Mouse (Mus musculus) cerebellum, postnatal 14 days (tissue): ENCODE results near the gene 4931429L15Rik.

Source experiments
- DNase-seq, 2 experiments: peaks; one replicate each; pipeline ENCODE4 v3.0.0; 2021; ENCODE audit warnings: mixed read lengths in 2 of 2

4931429L15Rik gene

DNA sequence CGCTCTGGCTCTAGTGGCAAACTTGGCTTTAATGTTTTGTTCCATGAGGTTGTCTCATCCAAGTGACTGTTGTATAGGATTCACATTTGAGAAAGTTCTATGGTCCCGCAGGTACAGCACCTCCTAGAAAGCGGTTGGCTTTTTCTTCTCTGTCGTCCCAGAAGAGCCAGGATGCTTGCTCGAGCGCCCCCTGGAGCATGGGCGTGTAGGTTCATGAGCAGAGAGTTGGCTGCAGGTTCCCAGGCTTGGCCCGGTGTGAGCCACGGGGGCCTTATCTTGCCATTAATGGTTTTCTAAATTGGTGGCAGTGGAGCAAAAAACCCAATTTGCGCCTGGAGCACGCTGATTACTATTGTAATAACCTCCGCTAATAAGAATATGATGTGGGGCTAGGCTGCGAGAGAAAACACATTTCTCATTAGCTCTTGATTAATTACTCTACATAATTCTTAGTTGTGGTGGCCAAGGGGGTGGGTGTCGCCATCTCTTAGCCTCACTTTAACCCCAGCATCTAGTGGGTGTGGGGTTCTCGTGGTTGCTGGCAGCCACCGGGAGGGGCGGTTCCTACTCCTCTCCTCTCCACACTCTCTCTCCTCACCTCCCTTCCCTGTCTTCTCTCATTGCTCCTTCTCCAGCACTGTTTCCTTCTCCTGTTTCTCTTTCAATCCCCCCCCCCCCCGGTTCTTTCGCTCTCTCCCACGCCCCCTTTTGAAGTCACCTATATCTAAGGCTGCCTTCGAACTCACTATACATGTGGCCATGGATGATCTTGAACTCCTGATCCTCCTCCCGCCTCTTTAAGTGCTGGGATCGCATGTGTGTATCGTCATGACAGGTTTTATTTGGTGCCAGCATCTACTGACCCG lies 8.2 kb upstream of the 4931429L15Rik start:
- peak; percentile 47 to 64 for DNase-seq

DNA sequence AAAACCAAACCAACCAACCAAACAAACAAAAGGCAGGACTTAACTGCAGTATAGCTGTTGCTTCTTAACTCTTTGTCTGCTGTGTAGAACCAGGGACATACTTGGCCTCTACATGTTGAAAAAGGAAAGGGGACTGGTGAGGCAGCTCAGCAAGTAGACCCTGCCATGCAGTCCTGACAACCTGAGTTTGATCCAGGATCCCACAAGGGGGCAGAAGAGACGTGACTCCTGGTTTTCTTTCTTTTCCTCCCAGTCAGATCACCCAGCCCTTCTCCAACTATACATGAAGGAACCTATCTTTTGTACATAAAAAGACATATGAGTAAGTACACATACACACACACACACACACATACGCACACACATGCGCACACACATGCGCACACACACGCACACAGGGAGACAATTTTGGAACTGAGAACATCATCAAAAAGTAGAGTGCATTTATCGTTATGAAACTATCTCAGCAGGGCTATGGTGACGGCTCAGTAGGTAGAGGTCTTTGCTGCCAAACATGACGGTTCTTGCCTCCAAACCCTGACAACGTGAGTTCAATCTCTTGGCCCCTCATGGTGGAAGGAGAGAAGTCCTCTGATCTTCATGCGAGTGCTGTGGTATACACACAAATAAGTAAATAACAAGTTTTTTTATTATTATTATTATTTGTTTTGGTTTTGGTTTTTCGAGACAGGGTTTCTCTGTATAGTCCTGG lies 7.1 kb upstream of the 4931429L15Rik start:
- no peak for DNase-seq

DNA sequence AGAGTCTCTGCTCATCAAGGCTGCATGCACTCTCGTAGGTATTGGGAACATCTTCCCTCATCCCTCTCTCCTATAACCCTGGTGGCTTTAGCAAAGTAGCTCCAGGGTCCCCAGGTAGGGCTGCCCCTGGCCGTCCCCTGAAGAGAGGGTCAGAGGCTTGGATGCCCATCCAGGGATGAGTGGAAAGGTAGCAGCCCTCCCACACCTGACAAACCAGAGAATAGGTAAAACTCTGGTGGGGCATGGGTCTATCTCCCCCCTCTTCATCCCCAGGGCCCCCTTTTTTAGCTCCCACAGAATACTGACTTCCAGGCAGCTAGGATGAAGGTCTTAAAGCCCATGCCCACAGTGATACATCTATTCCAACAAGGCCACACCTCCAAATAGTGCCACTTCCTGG lies 675 bp upstream of the 4931429L15Rik start:
- DNase-seq, result no peak

DNA sequence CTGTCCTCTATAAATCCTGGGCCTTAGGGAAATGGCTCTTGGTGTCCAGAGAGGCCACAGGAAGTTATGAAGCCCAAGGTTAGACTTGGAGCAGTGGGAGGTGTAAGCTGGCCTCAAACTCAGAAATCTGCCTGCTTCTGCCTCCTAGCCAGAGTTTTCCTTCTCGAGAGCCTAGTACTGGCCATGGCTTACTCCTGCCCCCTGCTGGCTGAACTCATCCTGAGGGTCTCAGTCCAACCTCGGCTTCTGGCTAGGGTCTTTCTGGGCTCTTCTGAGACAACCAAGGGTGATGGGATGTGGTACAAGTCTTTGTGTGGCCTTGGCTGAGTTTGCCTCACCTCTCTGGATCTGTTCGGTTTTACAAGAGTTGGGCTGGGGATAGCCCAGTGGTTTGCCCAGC lies 1.8 kb downstream of the 4931429L15Rik start:
- DNase-seq, result peak in 1 of 2 experiments; percentile 25

DNA sequence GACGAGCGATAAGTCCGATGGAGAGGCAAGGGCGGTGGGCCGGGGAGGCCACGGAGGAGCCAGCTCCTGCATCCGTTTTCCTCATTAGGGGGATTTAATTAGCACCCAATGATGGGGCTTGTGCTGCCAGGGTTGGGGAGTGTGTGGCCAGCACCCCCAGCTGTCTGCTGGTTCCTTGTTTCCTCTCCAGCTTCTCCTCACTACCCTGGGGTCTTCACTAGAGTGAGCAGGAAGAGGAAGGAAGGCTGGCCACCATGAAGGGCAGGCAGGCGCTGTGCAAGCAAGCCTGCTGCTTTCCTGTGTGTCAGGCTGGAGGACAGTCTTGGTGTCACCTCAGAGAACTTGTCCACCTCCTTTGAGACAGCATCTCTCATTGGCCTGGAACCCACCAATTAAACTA lies 2.9 kb downstream of the 4931429L15Rik start:
- peak; percentile 41 for DNase-seq

DNA sequence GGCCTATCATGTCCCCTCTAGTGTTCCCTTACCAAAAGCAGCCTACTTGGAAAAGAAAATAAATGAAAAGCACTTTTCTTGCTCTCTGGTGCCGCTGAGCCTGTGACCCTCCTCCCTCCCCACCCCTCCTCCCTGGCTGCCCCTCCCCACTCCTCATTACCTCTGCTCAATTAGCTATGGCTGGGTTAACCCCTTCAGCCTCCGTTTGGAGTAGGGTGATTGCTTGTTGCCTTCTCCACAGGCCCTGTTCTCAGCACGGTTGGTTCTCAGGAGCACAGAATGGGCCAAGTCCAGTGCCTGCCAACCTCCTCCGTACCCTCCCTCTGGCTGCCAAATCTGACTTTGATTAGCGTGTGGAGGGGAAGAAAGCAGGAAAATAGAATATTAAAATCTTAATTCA lies 3.4 kb downstream of the 4931429L15Rik start:
- DNase-seq, result peak; percentile 52 to 65

DNA sequence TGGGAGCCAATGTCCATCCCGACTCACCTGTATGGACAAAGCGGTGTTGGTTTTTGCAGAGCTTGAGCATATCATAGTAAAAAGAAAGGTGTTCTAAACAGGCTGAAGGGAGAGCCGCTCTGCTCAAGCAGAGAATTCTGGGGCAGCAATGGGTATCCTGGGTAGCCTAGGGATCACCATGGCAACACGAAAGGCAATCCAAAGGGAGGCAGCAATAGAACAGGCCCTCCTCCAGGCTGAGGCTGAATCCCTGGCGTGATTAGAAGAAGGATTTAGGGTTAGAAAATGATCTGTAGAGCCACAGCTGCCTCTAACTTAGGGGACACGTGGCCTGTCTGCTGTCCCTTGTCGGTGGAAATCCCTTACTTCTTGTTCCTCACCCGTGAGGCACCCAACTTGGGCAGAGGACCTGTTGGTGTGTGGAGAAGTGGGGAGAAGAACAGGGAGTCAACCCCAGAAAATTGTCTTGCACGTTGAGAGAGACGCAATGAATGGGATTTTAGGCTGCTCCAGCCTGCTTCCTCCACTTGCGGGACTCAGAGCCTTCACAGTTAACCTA lies 3.9 kb downstream of the 4931429L15Rik start:
- DNase-seq, result peak in 1 of 2 experiments; percentile 32

DNA sequence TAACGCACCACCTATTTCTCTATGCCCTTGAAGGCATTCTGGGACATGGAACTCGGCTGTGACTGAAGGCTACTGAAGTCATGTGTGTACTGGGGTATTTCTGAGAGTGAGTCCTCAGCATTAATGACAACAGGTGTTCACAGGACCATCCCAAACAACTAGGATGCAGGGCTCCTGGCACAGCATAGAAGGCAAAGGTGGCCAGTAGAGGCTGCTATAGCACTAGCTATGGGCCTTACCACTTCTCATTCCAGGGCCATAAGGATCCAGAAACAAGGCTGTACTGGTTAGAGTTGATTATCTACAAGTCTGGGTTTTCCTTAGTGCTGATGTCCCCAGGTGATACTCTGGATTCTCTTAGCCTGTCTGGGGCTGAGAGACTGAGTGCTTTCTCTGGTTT lies 4.9 kb downstream of the 4931429L15Rik start:
- no peak for DNase-seq

DNA sequence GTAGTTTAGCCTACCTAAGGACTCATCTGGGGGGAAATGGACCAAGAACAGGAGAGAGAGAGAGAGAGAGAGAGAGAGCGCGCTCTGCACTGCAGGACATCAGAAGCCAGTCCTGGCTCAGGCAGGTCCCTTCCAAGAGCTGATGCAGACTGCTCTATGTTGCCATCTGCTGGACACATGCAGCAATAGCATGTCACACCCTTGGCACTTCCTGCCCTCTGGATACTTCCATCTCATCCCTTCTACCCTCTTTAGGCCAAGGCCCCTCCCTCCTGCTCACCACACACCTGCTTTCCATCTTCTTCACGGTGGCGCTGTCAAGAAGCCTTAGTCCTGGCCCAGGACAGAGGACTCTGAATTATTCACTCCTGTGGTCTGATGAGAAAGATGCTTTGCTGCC lies 5.3 kb downstream of the 4931429L15Rik start:
- DNase-seq, result peak; percentile 85 to 88

DNA sequence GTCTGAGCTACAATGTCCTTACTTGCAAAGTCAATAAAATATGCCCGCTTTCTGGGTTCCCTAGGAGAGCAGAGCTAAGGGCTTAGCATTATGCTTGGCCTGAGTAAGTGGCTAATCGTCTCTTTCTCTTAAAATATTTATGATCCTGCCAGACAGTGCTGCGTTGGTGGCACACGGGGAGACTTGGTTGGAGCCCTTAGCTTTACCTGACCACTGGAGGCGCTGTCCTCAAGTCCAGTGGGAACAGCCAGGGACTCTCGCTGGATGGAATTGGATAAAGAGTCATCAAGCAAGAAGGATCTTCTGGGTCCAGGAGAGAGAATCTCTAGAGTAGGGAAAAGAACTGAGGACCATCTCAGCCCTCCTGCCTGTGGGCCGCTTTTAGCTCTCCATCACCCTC lies 10.7 kb downstream of the 4931429L15Rik start:
- peak; percentile 33 to 62 for DNase-seq

DNA sequence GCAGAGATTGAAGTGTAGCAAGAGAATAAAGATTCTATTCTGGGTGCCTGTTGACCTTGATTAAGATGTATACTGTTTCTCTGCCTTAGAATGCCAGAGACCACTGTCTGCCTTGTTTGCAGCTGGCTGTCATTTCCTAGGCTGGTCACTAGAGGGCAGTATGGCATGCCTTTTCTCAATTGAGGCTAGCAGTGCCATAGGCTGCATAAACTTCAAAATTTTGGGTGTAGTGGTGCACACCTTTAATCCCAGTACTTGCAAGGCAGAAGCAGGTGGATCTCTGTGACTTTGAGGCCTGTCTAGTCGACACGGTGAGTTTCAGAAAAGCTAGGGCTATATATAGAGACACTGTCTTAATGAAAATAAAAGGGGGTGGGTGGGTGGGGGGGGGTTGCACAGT lies 17.6 kb downstream of the 4931429L15Rik start:
- peak; percentile 76 to 78 for DNase-seq

DNA sequence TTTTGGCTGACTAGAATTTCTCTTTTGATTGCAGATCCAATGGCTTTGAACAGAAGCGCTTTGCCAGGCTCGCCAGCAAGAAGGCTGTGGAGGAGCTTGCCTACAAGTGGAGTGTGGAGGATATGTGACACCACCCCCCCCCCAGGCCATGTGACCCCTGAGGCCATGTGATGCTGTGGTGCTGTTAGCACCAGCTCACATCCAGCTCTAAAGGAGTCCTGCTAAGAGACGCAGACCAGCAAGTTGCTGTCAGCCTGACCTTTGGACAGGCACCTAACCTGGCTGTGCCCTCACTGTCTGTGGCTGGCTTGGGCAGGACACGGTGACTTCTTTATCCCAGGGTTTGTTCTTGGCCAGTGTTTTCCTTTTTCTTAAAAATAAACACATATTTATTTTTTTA lies 21.4 kb downstream of the 4931429L15Rik start:
- no peak for DNase-seq

DNA sequence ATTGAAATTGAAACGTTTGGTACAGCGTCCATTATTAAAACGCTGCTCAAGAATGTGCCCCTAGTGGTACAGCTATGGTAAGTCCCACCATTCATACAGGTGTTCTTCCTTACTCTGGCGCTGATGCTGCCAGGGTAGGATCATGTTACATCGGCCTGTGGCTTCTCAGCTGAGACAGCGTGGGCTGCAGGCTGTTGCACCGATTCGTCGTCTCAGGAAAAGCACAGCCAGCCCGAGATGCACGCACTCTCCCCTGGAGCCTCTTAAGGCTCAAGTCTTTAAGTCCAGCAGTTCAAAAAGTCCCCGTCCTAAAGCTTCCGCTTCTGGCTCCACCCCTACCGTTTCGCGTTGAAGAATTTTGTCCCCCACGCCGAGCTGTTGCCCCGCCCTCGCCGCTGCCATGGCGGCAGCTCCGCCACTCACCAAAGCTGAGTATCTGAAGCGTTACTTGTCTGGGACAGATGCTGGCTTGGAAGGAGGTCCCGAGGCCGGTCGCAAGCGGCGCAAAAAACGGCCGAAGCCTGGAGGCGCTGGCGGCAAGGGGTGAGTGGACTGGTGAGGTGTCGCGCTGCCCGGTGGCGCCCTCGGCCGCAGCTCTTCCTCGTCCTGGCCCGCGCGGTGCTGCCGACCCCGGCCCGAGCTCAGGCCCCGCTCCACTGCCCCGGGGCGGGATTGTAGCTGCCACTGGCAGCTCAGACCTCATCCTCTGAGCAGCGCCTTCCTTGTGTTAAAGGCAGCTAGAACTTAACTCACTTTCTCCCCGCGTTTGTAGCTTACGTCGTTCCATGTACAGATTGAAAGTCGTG lies 37.0 kb downstream of the 4931429L15Rik start, which contains the start of gene Bud13:
Bud13 (plus strand) TSS at position 378 of the 806 bp plus-strand sequence.
- DNase-seq, result peak; percentile 95 to 98

DNA sequence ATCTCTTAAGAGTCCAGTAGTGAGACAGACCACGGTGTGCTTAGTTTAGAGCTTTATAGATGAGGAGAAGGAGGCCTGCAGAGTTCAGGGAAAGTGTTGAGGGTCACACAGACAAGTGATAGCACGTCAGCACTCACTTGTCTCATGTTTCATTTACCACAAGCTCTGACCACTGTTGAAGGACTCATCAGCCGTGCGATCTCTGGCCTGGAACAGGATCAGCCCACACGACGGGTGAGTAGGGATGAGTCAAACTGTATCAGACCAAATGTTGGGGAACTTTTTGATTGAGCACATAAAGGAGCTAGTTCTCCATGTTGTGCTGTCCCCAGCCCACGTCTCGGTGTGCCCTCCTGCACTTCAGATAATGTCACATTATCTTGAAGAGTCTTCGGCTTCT lies 45.3 kb downstream of the 4931429L15Rik start:
- no peak for DNase-seq

DNA sequence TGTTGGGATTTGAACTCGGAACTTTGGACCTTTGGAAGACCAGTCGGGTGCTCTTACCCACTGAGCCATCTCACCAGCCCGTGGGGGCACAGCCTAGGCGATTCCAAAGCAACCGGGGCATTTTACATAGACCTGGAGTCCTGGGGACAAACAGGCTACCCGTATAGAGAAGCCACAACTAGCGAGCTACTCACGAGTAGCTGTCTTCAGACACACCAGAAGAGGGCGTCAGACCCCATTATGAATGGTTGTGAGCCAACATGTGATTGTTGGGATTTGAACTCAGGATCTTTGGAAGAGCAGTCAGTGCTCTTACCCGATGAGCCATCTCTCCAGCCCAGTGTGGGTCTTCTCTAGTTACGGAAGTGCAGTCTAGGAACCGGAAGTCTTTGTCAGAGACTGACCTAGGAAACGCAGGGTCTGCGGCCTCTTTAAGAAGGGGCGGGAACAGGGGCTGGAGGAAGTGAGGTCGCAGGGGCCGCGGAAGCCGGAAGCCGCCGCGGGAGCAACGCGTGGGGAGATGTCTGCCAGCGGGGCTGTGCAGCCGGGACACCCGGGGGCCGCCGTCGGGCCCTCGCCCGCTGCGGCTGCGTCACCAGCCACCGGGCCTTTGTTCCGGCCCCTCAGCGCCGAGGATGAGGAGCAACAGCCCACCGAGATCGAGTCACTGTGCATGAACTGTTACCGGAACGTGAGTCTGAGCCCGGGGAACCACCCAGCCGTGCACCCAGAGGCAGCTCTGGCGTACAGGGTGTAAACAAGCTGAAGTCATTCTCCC lies 46.9 kb downstream of the 4931429L15Rik start, which contains the start of gene Zpr1:
Zpr1 (plus strand) TSS at position 388 of the 778 bp plus-strand sequence.
- peak; percentile 85 to 89 for DNase-seq

DNA sequence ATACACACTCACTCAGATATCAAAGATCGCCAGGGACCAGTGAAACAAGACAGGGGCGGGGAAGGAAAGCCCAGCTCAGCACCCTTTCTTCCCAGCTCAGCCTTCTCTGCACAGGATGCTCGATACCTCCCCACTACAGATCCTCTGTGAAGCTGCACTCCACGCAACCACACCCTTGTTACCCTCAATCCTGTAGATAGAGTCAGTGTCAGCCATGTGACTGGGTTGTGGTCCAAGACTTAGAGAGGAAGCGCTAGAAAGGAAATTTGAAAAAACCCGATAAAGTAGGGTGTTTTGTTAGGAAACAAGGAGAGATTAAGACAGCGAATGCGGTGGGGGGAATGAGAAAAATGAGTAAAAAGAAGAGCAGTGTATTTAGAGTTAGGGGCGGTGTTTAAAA lies 47.7 kb downstream of the 4931429L15Rik start:
- DNase-seq, result no peak

DNA sequence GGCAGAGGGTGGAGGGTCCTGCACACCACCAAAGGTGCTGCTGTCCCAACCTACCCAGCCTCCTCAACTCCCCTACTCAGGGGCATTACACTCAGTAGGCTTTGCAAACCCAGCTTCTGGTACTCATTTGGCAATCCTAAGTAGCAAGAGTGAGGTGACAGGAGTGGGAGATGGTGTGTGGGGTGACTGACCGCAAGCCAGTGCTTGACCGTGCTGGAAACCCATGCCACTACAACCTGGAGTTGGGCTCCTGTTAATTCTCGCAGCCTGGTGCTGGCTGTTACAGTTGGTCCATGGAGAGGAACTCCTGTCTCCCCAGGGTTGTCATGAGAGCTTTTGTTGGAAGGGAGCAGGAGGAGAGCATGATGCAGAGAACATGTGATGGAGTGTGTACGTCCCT lies 49.0 kb downstream of the 4931429L15Rik start:
- no peak for DNase-seq

DNA sequence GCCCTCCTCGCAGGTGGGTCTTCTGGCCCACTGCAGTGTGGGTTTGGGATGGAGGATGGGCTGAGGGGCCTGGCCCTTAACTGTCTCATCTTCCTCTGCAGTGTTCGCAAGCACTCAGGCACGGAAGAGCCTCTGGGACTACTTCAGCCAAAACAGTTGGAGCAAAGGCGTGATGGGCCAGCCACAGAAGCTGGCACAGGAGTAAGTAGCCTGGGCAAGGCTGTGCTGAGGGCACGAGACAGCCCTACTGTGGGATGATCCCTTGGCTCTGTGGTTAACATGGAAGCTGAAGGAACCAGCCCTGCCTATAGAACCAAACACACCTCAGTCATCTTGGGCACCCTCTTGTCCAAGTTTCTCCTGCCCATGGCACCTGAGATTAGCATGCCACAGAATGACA lies 50.7 kb downstream of the 4931429L15Rik start:
- DNase-seq, result no peak

DNA sequence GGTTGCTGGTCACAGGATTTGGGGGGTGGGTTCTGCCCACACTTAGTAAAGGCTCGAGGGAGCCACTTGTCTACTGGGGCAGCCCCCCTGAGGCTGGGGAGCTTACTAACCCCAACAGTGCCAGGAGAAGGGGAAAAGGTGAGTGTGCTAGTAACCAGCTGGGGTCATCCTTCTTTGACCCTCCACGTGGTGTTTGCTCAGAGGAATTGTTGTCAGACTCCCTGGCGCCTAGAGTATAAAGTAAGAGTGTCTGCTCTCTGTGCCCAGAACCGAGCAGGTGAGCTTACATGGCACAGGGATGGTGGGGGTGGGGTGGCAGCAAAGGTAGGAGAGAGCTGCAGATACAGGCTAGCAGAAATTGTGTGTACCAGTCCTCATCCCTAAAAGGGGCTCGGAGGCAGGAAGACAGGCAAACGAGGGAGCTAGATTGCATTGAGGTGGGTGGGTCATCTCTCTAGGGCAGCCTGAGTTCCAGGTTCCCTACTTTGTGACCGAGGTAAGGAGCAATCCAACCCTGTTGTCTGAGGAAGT lies 51.4 kb downstream of the 4931429L15Rik start, which contains the start of gene Apoa5:
Apoa5 (plus strand) TSS at position 291 of the 531 bp plus-strand sequence.
- no peak for DNase-seq

DNA sequence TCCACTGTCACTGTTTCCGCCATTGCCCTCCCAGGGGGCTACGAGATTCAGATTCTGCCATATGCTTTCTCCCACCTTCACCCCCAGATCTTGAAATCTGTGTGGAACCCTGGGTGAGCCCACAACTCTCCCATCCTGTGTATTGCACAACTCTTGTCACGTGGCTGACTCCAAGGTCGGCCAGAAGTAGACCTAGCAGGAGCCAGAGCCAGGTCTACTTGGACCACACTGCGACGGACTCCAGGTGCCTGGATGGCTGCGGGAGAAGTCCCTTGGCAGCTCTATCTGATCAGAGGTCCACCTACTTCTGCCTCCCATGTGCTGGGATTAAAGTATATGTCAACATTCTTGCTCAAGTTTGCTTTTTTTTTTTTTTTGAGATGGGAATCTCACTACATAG lies 58.7 kb downstream of the 4931429L15Rik start:
- no peak for DNase-seq

DNA sequence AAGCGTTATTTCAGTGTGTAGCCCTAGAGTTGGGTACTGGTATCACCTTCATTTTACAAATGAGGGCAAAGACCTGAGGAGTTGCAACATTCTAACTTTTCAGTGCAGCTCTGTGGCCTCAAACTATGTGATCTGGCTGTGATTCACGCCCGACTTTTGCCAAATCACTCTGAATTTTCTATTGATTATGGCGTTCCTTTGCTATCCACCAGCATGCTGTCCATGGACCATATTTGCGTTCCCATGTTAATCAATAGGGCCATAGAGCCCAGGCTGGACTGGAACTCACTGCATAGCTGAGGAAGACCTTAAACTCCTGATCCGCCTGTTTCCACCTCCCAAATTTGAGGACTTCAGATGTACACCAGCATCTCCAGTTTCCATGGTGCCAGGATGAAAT lies 60.7 kb downstream of the 4931429L15Rik start:
- DNase-seq, result no peak
